Mouse (Mus musculus): ENCODE data around the gene Igsf3.

- no peak for TF ChIP-seq GATA1 (IDR thresholded peaks at IDR 0.05; ENCODE audit: low read length)
- no peak for TF ChIP-seq TAL1 (IDR thresholded peaks at IDR 0.05; ENCODE audit: low read length)
Measured at GRCm38 (mm10) chr3:101493937-101494459, 117.1 kb downstream of the Igsf3 start.
